Mouse (Mus musculus): ENCODE measurements around the gene Pcgf3. TPM values are rescaled to one million over a fixed set of nuclear protein-coding genes. Genes with fewer than 3 reads are reported as not detected.

The Pcgf3 gene
- total RNA-seq, 2 experiments from 2014 or later, result 30.9 to 39.5 TPM

- DNase-seq, result no peak
These were observed 93.0 kb downstream of the Pcgf3 start for GRCm38 (mm10) chr5:108554041-108554440.

Other genes starting within 250 kb of the Pcgf3 start
- 10 to 100 TPM; 14.7 to 15.6 TPM for gene Dr1, start 192.3 kb upstream of the Pcgf3 start, total RNA-seq (2021)
- gene Pigg, start 148.6 kb upstream of the Pcgf3 start, total RNA-seq (2021), result 1 to 10 TPM; 3.2 to 3.9 TPM
- gene Gm42517, start 93.3 kb upstream of the Pcgf3 start, total RNA-seq (2021), result under 1 TPM; 0.38 to 0.56 TPM
- not detected for gene Pde6b, start 72.8 kb upstream of the Pcgf3 start, total RNA-seq (2021)
- 100 to 1,000 TPM; 764 to 791 TPM for gene Atp5k, start 26.8 kb upstream of the Pcgf3 start, total RNA-seq (2021)
- under 1 TPM; 0.67 to 0.95 TPM for gene Mfsd7a, start 12.3 kb upstream of the Pcgf3 start, total RNA-seq (2021)
- not detected for gene Cplx1, start 88.8 kb downstream of the Pcgf3 start, total RNA-seq (2021)
- 10 to 100 TPM in 1 of 2 experiments, 1 to 10 TPM in 1; 9.2 to 11.8 TPM for gene Gak, start 168.5 kb downstream of the Pcgf3 start, total RNA-seq (2021)
- 1 to 10 TPM; 5.2 to 5.4 TPM for gene Tmem175, start 168.5 kb downstream of the Pcgf3 start, total RNA-seq (2021)
- gene Idua, start 199.1 kb downstream of the Pcgf3 start, total RNA-seq (2021), result 1 to 10 TPM; 7.8 to 9.4 TPM
- gene Dgkq, start 208.4 kb downstream of the Pcgf3 start, total RNA-seq (2021), result 1 to 10 TPM; 4.7 to 5.0 TPM
- gene Slc26a1, start 214.3 kb downstream of the Pcgf3 start, total RNA-seq (2021), result not detected
- 10 to 100 TPM; 35.9 to 38.6 TPM for gene Fgfrl1, start 231.2 kb downstream of the Pcgf3 start, total RNA-seq (2021)

Data from gastrocnemius, postnatal 25 days (tissue).